Mouse (Mus musculus) lung, adult 2 months (tissue): ENCODE measurements around the gene Ric1. TPM values are rescaled to one million over a fixed set of nuclear protein-coding genes. Genes with fewer than 3 reads are reported as not detected.
"Not testable (repeated sequence)": the region's sequence is repeated elsewhere in the genome, so short reads cannot be mapped to it uniquely, and the experiment has no call there.

Experiments
- DNase-seq: peaks from one replicate; pipeline ENCODE4 v3.0.0; 2022
- H3K4me1 ChIP-seq: fragments of 200-500 bp; 2 replicates; pipeline ENCODE4 v1.6.1; 2011; ENCODE audit warnings: low read length; ENCODE audit not compliant: control insufficient read depth, insufficient read depth
- H3K4me3 ChIP-seq: fragments of 200-500 bp; replicated peaks from 2 replicates; pipeline ENCODE3; 2011; ENCODE audit warnings: low read depth, mild to moderate bottlenecking, control low read depth, low read length; ENCODE audit errors: extremely low read depth
- CTCF ChIP-seq: fragments of 200-500 bp; IDR thresholded peaks from 2 replicates; pipeline ENCODE4 v1.5.1; 2011; ENCODE audit warnings: mild to moderate bottlenecking, low read length, control low read depth; ENCODE audit not compliant: insufficient read depth
- POLR2A ChIP-seq: fragments of 200-500 bp; IDR thresholded peaks from 2 replicates; pipeline ENCODE4 v1.6.1; 2011; ENCODE audit warnings: low read depth, mild to moderate bottlenecking, control low read depth, low read length, borderline replicate concordance; ENCODE audit errors: extremely low read depth
- WGBS: fragments of 180-500 bp; shearing (Covaris S2); methylation state at CpG from one replicate; pipeline ENCODE4 v1.1.7; 2018; 5-methylcytosine and 5-hydroxymethylcytosine counted together
- polyA plus RNA-seq: library from polyadenylated mRNA; depleted of rRNA; stranded (reverse); fragments of >200 nt; gene quantifications from 2 replicates; pipeline ENCODE4 v1.2.3, GENCODE M21; 2012

The Ric1 gene
- polyA plus RNA-seq, 1 experiment = 19.1 TPM

GRCm38 (mm10) chr19:29523230-29523582, 1.1 kb downstream of the Ric1 start:
- under 1% methylated on average over 9 of the region's 9 CpGs for WGBS
- peak overlapping the region; percentile 100 for H3K4me3 ChIP-seq
- TF ChIP-seq POLR2A (no peak), CTCF (no peak)
- H3K4me1 ChIP-seq = peaks cover 9% of the 10 kb centered on the region
- DNase-seq = no peak

GRCm38 (mm10) chr19:29523701-29524100, 1.6 kb downstream of the Ric1 start:
- Histone ChIP-seq H3K4me3 (peak overlapping the region; percentile 42), H3K4me1 (peaks cover 9% of the 10 kb centered on the region)
- DNase-seq = no peak
- 37% methylated on average over 5 of the region's 5 CpGs for WGBS
- no peak for TF ChIP-seq POLR2A
- no peak for TF ChIP-seq CTCF

GRCm38 (mm10) chr19:29524614-29525013, 2.5 kb downstream of the Ric1 start:
- TF ChIP-seq CTCF (no peak), POLR2A (no peak)
- WGBS = 48% methylated on average over 4 of the region's 4 CpGs

GRCm38 (mm10) chr19:29525588-29525987, 3.5 kb downstream of the Ric1 start:
- H3K4me3 ChIP-seq, DNase-seq: not testable (repeated sequence)
- 89% methylated on average over 4 of the region's 4 CpGs for WGBS

More at GRCm38 (mm10) chr19:29524614-29525013, 2.5 kb downstream of the Ric1 start:
- no peak overlapping the region for H3K4me3 ChIP-seq
- DNase-seq = no peak
- H3K4me1 ChIP-seq = peaks cover 9% of the 10 kb centered on the region

GRCm38 (mm10) chr19:29526837-29527236, 4.8 kb downstream of the Ric1 start:
- DNase-seq = no peak
- TF ChIP-seq CTCF (no peak), POLR2A (no peak)
- H3K4me3 ChIP-seq = no peak overlapping the region
- peaks cover 2% of the 10 kb centered on the region for H3K4me1 ChIP-seq

More at GRCm38 (mm10) chr19:29525588-29525987, 3.5 kb downstream of the Ric1 start:
- not testable (repeated sequence) for H3K4me1 ChIP-seq

- no peak overlapping the region for H3K4me3 ChIP-seq
- DNase-seq = no peak
- TF ChIP-seq POLR2A (no peak), CTCF (no peak)
- H3K4me1 ChIP-seq = peaks cover 2% of the 10 kb centered on the region
- 88% methylated on average over 4 of the region's 4 CpGs for WGBS
Observed at GRCm38 (mm10) chr19:29527299-29527698, 5.2 kb downstream of the Ric1 start.

GRCm38 (mm10) chr19:29528568-29528967, 6.5 kb downstream of the Ric1 start:
- H3K4me3 ChIP-seq = no peak overlapping the region
- DNase-seq = no peak
- TF ChIP-seq POLR2A = no peak
- TF ChIP-seq CTCF = no peak
- 69% methylated on average over 2 of the region's 2 CpGs for WGBS
- peaks cover 2% of the 10 kb centered on the region for H3K4me1 ChIP-seq

- 65% methylated on average over 5 of the region's 5 CpGs for WGBS
- no peak overlapping the region for H3K4me3 ChIP-seq
- TF ChIP-seq POLR2A = no peak
- TF ChIP-seq CTCF = no peak
- no peak for DNase-seq
- H3K4me1 ChIP-seq = no peaks in the 10 kb centered on the region; the same call in none of the 2 replicates
Observed at GRCm38 (mm10) chr19:29534030-29534429, 11.9 kb downstream of the Ric1 start.

- DNase-seq = no peak
Observed at GRCm38 (mm10) chr19:29542256-29542970, 20.3 kb downstream of the Ric1 start.

GRCm38 (mm10) chr19:29544026-29544425, 21.9 kb downstream of the Ric1 start:
- DNase-seq = no peak
- Histone ChIP-seq H3K4me1 (peaks cover 2% of the 10 kb centered on the region), H3K4me3 (no peak overlapping the region)
- 92% methylated on average over 6 of the region's 6 CpGs for WGBS
- no peak for TF ChIP-seq POLR2A
- no peak for TF ChIP-seq CTCF

More at GRCm38 (mm10) chr19:29542256-29542970, 20.3 kb downstream of the Ric1 start:
- WGBS = 59% methylated on average over 8 of the region's 8 CpGs
- TF ChIP-seq POLR2A (no peak), CTCF (no peak)
- Histone ChIP-seq H3K4me1 (peaks cover 2% of the 10 kb centered on the region), H3K4me3 (no peak overlapping the region)

GRCm38 (mm10) chr19:29550618-29551017, 28.5 kb downstream of the Ric1 start:
- TF ChIP-seq POLR2A = no peak
- TF ChIP-seq CTCF = no peak
- Histone ChIP-seq H3K4me3 (no peak overlapping the region), H3K4me1 (no peaks in the 10 kb centered on the region; the same call in 1 of the 2 replicates)
- no peak for DNase-seq
- WGBS = 87% methylated on average over 2 of the region's 2 CpGs
